Mouse (Mus musculus) kidney, postnatal 10 days (tissue): ENCODE measurements around the gene Cdk5r1.
A peak's percentile ranks its signal among the peaks of the same experiment; 100 is the strongest.
"Not testable (repeated sequence)": the region's sequence is repeated elsewhere in the genome, so short reads cannot be mapped to it uniquely, and the experiment has no call there.

Experiments
- DNase-seq: peaks from one replicate; pipeline ENCODE4 v3.0.0; 2021; ENCODE audit warnings: mixed read lengths

The Cdk5r1 gene

GRCm38 (mm10) chr11:80476222-80477189, at the start of gene Cdk5r1:
Gene Cdk5r1, plus strand, starts transcription at chr11:80477023.
- DNase-seq, result peak; percentile 93

- DNase-seq, result peak; percentile 97
These were observed 48.3 kb upstream of the Cdk5r1 start, which contains the start of gene Psmd11 for GRCm38 (mm10) chr11:80428381-80429008. Gene Psmd11, plus strand, starts transcription at chr11:80428615.

- peak; percentile 63 for DNase-seq
These were observed 47.8 kb upstream of the Cdk5r1 start for GRCm38 (mm10) chr11:80429009-80429475.

GRCm38 (mm10) chr11:80429500-80430166, 47.2 kb upstream of the Cdk5r1 start:
- no peak for DNase-seq

GRCm38 (mm10) chr11:80430366-80430910, 46.4 kb upstream of the Cdk5r1 start:
- no peak for DNase-seq

- no peak for DNase-seq
These were observed 29.9 kb upstream of the Cdk5r1 start for GRCm38 (mm10) chr11:80446916-80447315.

- DNase-seq, result no peak
These were observed 27.0 kb upstream of the Cdk5r1 start for GRCm38 (mm10) chr11:80449859-80450258.

- DNase-seq, result no peak
These were observed 24.6 kb upstream of the Cdk5r1 start for GRCm38 (mm10) chr11:80452242-80452641.

GRCm38 (mm10) chr11:80453198-80453597, 23.6 kb upstream of the Cdk5r1 start:
- DNase-seq, result no peak

GRCm38 (mm10) chr11:80463605-80464130, 13.2 kb upstream of the Cdk5r1 start:
- not testable (repeated sequence) for DNase-seq

- no peak for DNase-seq
These were observed 4.8 kb upstream of the Cdk5r1 start for GRCm38 (mm10) chr11:80471836-80472605.

GRCm38 (mm10) chr11:80474175-80474691, 2.6 kb upstream of the Cdk5r1 start:
- no peak for DNase-seq

GRCm38 (mm10) chr11:80474846-80475245, 2.0 kb upstream of the Cdk5r1 start:
- DNase-seq, result no peak

- DNase-seq, result no peak
These were observed 1.3 kb upstream of the Cdk5r1 start for GRCm38 (mm10) chr11:80475544-80475943.

GRCm38 (mm10) chr11:80477341-80478199, 747 bp downstream of the Cdk5r1 start:
- DNase-seq, result peak; percentile 43

- no peak for DNase-seq
These were observed 2.0 kb downstream of the Cdk5r1 start for GRCm38 (mm10) chr11:80478694-80479412.

- DNase-seq, result no peak
These were observed 2.6 kb downstream of the Cdk5r1 start for GRCm38 (mm10) chr11:80479425-80479824.

GRCm38 (mm10) chr11:80479906-80480866, 3.4 kb downstream of the Cdk5r1 start:
- no peak for DNase-seq
